Mouse (Mus musculus) intestine, embryonic 16.5 days (tissue): ENCODE measurements around the gene Ccna2. TPM values are rescaled to one million over a fixed set of nuclear protein-coding genes. Genes with fewer than 3 reads are reported as not detected.
A peak's percentile ranks its signal among the peaks of the same experiment; 100 is the strongest.

Source experiments
- ATAC-seq: fragments of 200-750 bp; cut with Nextera tagmentation; 2 replicates; pipeline ENCODE4 v1.8.0; 2017; ENCODE audit warnings: moderate TSS enrichment, moderate library complexity
- H3K27ac ChIP-seq: fragments of 300-500 bp; sonication (generic); 2 replicates; pipeline ENCODE4 v1.5.1; 2014; ENCODE audit warnings: mild to moderate bottlenecking, low read length
- H3K27me3 ChIP-seq: fragments of 300-500 bp; sonication (generic); replicated peaks from 2 replicates; pipeline ENCODE4 v1.6.1; 2014; ENCODE audit warnings: low read length, control low read depth, mixed read lengths; ENCODE audit not compliant: control insufficient read depth, insufficient read depth
- H3K36me3 ChIP-seq: fragments of 300-500 bp; sonication (generic); 2 replicates; pipeline ENCODE4 v1.6.1; 2014; ENCODE audit warnings: low read length, control low read depth; ENCODE audit not compliant: control insufficient read depth, insufficient read depth
- H3K4me1 ChIP-seq: fragments of 300-500 bp; sonication (generic); 2 replicates; pipeline ENCODE4 v1.6.1; 2014; ENCODE audit warnings: low read length, control low read depth, mixed read lengths; ENCODE audit not compliant: control insufficient read depth, insufficient read depth
- H3K4me2 ChIP-seq: fragments of 300-500 bp; sonication (generic); 2 replicates; pipeline ENCODE4 v1.6.1; 2014; ENCODE audit warnings: low read depth, low read length, control low read depth
- H3K4me3 ChIP-seq: fragments of 300-500 bp; sonication (generic); 2 replicates; pipeline ENCODE4 v1.5.1; 2014; ENCODE audit warnings: mild to moderate bottlenecking, low read length
- H3K9ac ChIP-seq: fragments of 300-500 bp; sonication (generic); 2 replicates; pipeline ENCODE4 v1.6.1; 2014; ENCODE audit warnings: low read depth, low read length
- H3K9me3 ChIP-seq: fragments of 300-500 bp; sonication (generic); 2 replicates; pipeline ENCODE4 v1.6.1; 2016; ENCODE audit warnings: low read length, control low read depth; ENCODE audit not compliant: control insufficient read depth
- WGBS: fragments of 180-500 bp; shearing (Covaris S2); extraction: QIAGEN DNeasy Blood & Tissue Kit; methylation state at CpG from one replicate; pipeline ENCODE4 v1.1.7; 2014; 5-methylcytosine and 5-hydroxymethylcytosine counted together
- polyA plus RNA-seq: library from polyadenylated mRNA; unstranded; fragments of >200 nt; fragmentation: Nextera tagmentation; extraction: Ambion mirVana; gene quantifications from 2 replicates; pipeline ENCODE4 v1.2.1, GENCODE M21; 2015

The Ccna2 gene
- polyA plus RNA-seq, 1 experiment from 2014 or later: 155 TPM

GRCm38 (mm10) chr3:36569836-36570235 lies 2.1 kb downstream of the Ccna2 start:
- Histone ChIP-seq H3K36me3 (peaks cover 4% of the 10 kb centered on the region; the same call in 1 of the 2 replicates), H3K9ac (peak overlapping the region; percentile 36), H3K4me3 (peak overlapping the region; percentile 93), H3K4me1 (peaks cover 15% of the 10 kb centered on the region), H3K9me3 (no peaks in the 10 kb centered on the region), H3K27me3 (no peaks in the 10 kb centered on the region), H3K27ac (no peak overlapping the region), H3K4me2 (peak overlapping the region; percentile 79)
- 82% methylated on average over 5 of the region's 5 CpGs for WGBS
- no peak for ATAC-seq

DNA sequence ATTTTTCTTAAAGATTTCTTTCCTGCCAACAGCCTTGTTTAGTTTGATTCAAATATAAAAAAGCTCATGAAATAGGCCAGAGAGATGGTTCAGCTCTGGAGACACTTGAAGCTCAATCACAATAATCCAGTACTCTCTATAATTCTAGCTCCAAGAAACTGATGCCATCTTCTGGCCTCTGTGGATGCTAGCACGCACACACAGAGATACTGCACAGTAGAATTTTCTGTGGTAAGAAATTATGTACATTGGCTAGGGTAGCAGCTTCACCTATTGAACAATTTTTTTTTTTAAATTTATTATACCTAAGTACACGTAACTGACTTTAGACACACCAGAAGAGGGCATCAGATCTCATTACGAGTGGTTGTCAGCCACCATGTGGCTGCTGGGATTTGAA lies 8.3 kb downstream of the Ccna2 start:
- Histone ChIP-seq H3K27ac (no peak overlapping the region), H3K36me3 (peaks cover 13% of the 10 kb centered on the region), H3K27me3 (no peaks in the 10 kb centered on the region), H3K4me3 (no peak overlapping the region), H3K9ac (no peak overlapping the region), H3K4me1 (no peaks in the 10 kb centered on the region), H3K9me3 (no peaks in the 10 kb centered on the region), H3K4me2 (no peak overlapping the region)
- 85% methylated on average over 3 of the region's 3 CpGs for WGBS
- no peak for ATAC-seq

- Histone ChIP-seq H3K4me2 (no peak overlapping the region), H3K4me1 (no peaks in the 10 kb centered on the region), H3K27me3 (no peaks in the 10 kb centered on the region), H3K36me3 (peaks cover 12% of the 10 kb centered on the region), H3K4me3 (no peak overlapping the region), H3K9ac (no peak overlapping the region), H3K9me3 (no peaks in the 10 kb centered on the region), H3K27ac (no peak overlapping the region)
- WGBS: 80% methylated on average over 4 of the region's 4 CpGs
- ATAC-seq: peak; percentile 38; the same call in 1 of the 2 replicates
Observed at GRCm38 (mm10) chr3:36559606-36560005, 12.3 kb downstream of the Ccna2 start.

GRCm38 (mm10) chr3:36557601-36558000 lies 14.3 kb downstream of the Ccna2 start:
- 89% methylated on average over 1 of the region's 1 CpGs for WGBS
- Histone ChIP-seq H3K4me2 (no peak overlapping the region), H3K4me3 (no peak overlapping the region), H3K36me3 (0 out of 2 replicates have a peak, but pooled peaks cover 3% of the 10 kb centered on the region), H3K27ac (no peak overlapping the region), H3K27me3 (no peaks in the 10 kb centered on the region), H3K9ac (no peak overlapping the region), H3K9me3 (no peaks in the 10 kb centered on the region), H3K4me1 (no peaks in the 10 kb centered on the region)
- peak; percentile 65 for ATAC-seq

DNA sequence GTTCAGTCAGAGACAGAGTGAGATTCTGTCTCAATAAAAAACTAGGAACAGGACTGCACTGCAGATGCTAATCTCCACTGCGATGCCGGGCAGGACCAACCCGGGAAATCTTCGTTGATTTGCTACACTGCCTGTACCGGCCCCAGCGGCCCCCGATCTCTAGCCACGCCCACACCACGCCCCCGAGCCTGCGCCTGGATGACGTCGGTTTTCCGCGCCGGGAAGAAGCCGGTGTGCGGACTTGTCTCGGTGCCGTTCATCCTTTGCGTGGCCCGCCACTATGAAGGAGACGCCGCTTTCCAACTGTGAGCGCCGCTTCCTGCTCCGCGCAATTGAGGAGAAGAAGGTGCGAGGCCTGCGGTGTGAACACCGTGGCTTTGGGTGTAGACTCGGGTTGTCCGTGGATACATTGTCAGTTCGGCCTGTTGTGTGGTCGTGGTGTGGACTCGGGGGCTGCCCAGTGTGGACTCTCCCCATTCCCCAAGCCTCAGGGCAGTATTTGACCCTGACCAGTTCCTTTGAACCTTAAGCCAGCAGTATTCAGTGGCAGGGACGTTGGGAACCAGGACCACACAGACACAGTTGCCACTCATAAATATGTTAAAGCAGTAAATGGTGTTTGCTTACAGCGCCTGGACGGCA lies 19.4 kb downstream of the Ccna2 start, which contains the start of gene Exosc9:
Gene Exosc9, plus strand, starts transcription at position 201 of the 642 bp plus-strand sequence.
- peak; percentile 95 for ATAC-seq
- Histone ChIP-seq H3K27ac (peak within 1 kb of the TSS; percentile 30), H3K9me3 (no peaks in the 10 kb centered on the region), H3K27me3 (no peaks in the 10 kb centered on the region), H3K9ac (peak within 1 kb of the TSS; percentile 75), H3K4me3 (peak within 1 kb of the TSS; percentile 73), H3K4me2 (peak within 1 kb of the TSS; percentile 84), H3K4me1 (peaks cover 10% of the 10 kb centered on the region), H3K36me3 (0 out of 2 replicates have a peak, but pooled peaks cover 3% of the 10 kb centered on the region)
- 0% methylated on average over 39 of the region's 39 CpGs for WGBS

- Histone ChIP-seq H3K27me3 (no peaks in the 10 kb centered on the region), H3K36me3 (no peaks in the 10 kb centered on the region), H3K4me2 (peak overlapping the region; percentile 84), H3K4me3 (peak overlapping the region; percentile 73), H3K4me1 (peaks cover 10% of the 10 kb centered on the region), H3K27ac (peak overlapping the region; percentile 3; the same call in 1 of the 2 replicates), H3K9me3 (no peaks in the 10 kb centered on the region), H3K9ac (peak overlapping the region; percentile 52)
- WGBS: 15% methylated on average over 12 of the region's 12 CpGs
- peak; percentile 62 for ATAC-seq
Observed at GRCm38 (mm10) chr3:36551851-36552384, 20.0 kb downstream of the Ccna2 start.

DNA sequence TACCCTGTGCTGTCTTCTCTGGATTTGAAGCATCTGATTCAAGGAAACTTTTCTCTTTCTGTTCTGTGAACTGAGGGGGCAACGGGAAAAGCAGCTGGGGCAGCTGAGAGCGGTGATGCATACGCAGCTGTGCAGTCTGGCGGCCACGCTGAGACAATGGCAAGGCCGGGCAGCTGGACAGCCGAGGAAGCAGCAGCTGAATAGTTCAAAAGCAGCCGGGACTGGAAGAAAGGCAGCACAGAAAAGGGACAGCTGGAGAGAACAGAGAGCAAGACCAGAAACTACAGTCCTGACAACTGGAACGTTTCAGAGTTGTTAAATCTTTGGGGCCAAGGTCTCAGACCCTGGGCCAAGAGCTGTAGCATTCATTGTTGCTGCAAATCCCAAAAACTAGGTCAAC lies 20.6 kb downstream of the Ccna2 start:
- Histone ChIP-seq H3K27me3 (no peaks in the 10 kb centered on the region), H3K9me3 (no peaks in the 10 kb centered on the region), H3K4me1 (peaks cover 10% of the 10 kb centered on the region), H3K27ac (no peak overlapping the region; the same call in 1 of the 2 replicates), H3K4me3 (no peak overlapping the region), H3K4me2 (peak overlapping the region; percentile 84), H3K9ac (no peak overlapping the region), H3K36me3 (no peaks in the 10 kb centered on the region)
- 52% methylated on average over 9 of the region's 9 CpGs for WGBS
- no peak for ATAC-seq

GRCm38 (mm10) chr3:36544961-36545360 lies 27.0 kb downstream of the Ccna2 start:
- H3K4me2 ChIP-seq: no peak overlapping the region
- no peak for ATAC-seq
- WGBS: 78% methylated on average over 3 of the region's 3 CpGs
- no peaks in the 10 kb centered on the region for H3K9me3 ChIP-seq
- no peaks in the 10 kb centered on the region for H3K36me3 ChIP-seq
- H3K4me1 ChIP-seq: no peaks in the 10 kb centered on the region
- no peak overlapping the region for H3K4me3 ChIP-seq
- no peak overlapping the region for H3K9ac ChIP-seq
- no peak overlapping the region for H3K27ac ChIP-seq
- H3K27me3 ChIP-seq: no peaks in the 10 kb centered on the region

GRCm38 (mm10) chr3:36541399-36541798 lies 30.6 kb downstream of the Ccna2 start:
- 88% methylated on average over 2 of the region's 2 CpGs for WGBS
- Histone ChIP-seq H3K4me1 (no peaks in the 10 kb centered on the region), H3K27ac (no peak overlapping the region), H3K36me3 (no peaks in the 10 kb centered on the region), H3K9ac (no peak overlapping the region), H3K4me2 (no peak overlapping the region), H3K9me3 (no peaks in the 10 kb centered on the region), H3K4me3 (no peak overlapping the region), H3K27me3 (no peaks in the 10 kb centered on the region)
- no peak for ATAC-seq
